Mouse (Mus musculus) kidney, adult 2 months (tissue): ENCODE measurements around the gene Atp6v0d1.

Experiments
- CTCF ChIP-seq: fragments of 200-500 bp; conservative IDR thresholded peaks from 2 replicates; pipeline ENCODE4 v1.5.1; 2011; ENCODE audit warnings: low read depth, mild to moderate bottlenecking, control low read depth, low read length, moderate library complexity, mixed read lengths; ENCODE audit not compliant: insufficient read depth, insufficient read length
- POLR2A ChIP-seq: fragments of 200-500 bp; IDR thresholded peaks from one replicate; pipeline ENCODE4 v1.6.1; 2011; ENCODE audit warnings: low read depth, low read length, control low read depth

- TF ChIP-seq POLR2A (no peak), CTCF (no peak)
Measured at GRCm38 (mm10) chr8:105571810-105572209, 6.0 kb upstream of the Atp6v0d1 start.
